Mouse (Mus musculus) CH12.LX (cell line): ENCODE measurements around the gene Nde1. TPM values are rescaled to one million over a fixed set of nuclear protein-coding genes. Genes with fewer than 3 reads are reported as not detected.

Experiments
- DNase-seq: peaks from one replicate; pipeline ENCODE4 v3.0.0-alpha.2; 2013; ENCODE audit errors: extremely low read depth
- H3K27ac ChIP-seq: 2 replicates; pipeline ENCODE4 v1.5.1; 2012; ENCODE audit warnings: low read depth, mild to moderate bottlenecking, control low read depth, moderate library complexity; ENCODE audit not compliant: insufficient read depth
- H3K27me3 ChIP-seq: replicated peaks from 2 replicates; pipeline ENCODE3; 2012; ENCODE audit warnings: inconsistent platforms
- H3K36me3 ChIP-seq, 2 experiments: replicated peaks in 1 of 2; 2 replicates each; pipeline versions ENCODE3 to v1.6.1; 2012; ENCODE audit warnings: inconsistent platforms in 1 of 2, low read length in 1 of 2, mild to moderate bottlenecking in 1 of 2, mixed read lengths in 1 of 2, moderate library complexity in 1 of 2; ENCODE audit not compliant: control insufficient read depth in 1 of 2, insufficient read depth in 1 of 2
- H3K4me1 ChIP-seq, 2 experiments: 2 replicates each; pipeline ENCODE4 v1.6.1; 2012; ENCODE audit warnings: inconsistent platforms in 1 of 2, moderate library complexity in 1 of 2; ENCODE audit not compliant: insufficient read depth in 2 of 2, control insufficient read depth in 1 of 2
- H3K4me2 ChIP-seq: 2 replicates; pipeline ENCODE4 v1.6.1; 2012; ENCODE audit warnings: low read depth, mild to moderate bottlenecking, control low read depth; ENCODE audit not compliant: poor library complexity, insufficient read depth, severe bottlenecking
- H3K4me3 ChIP-seq, 3 experiments: fragments of 150-350 bp in 1 of 3; sonication (generic) in 1 of 3; replicated peaks in 1 of 3; 2 replicates each; pipeline versions ENCODE3 to v1.5.1; 2011 to 2012; ENCODE audit warnings: low read depth in 2 of 3, low read length in 2 of 3, mild to moderate bottlenecking in 2 of 3, moderate library complexity in 2 of 3, control low read depth in 1 of 3, improper control_type of control experiment in 1 of 3, inconsistent platforms in 1 of 3, mixed read lengths in 1 of 3; ENCODE audit not compliant: poor library complexity in 1 of 3
- H3K79me2 ChIP-seq: replicated peaks from 2 replicates; pipeline ENCODE4 v1.6.1; 2012; ENCODE audit warnings: mild to moderate bottlenecking, moderate library complexity; ENCODE audit not compliant: control insufficient read depth, poor library complexity, insufficient read depth, severe bottlenecking; ENCODE audit errors: extremely low read depth
- H3K9ac ChIP-seq: 2 replicates; pipeline ENCODE4 v1.6.1; 2012; ENCODE audit warnings: low read depth, mild to moderate bottlenecking, control low read depth, moderate library complexity; ENCODE audit not compliant: insufficient read depth
- H3K9me3 ChIP-seq: replicated peaks from 2 replicates; pipeline ENCODE3; 2012; ENCODE audit warnings: low read length, inconsistent platforms, mixed read lengths
- BHLHE40 ChIP-seq: IDR thresholded peaks from 2 replicates; pipeline ENCODE4 v1.6.1; 2011; ENCODE audit warnings: mild to moderate bottlenecking, low read depth, low read length, improper control_type of control experiment
- CHD1 ChIP-seq: IDR thresholded peaks from 2 replicates; pipeline ENCODE4 v1.6.1; 2012; ENCODE audit warnings: low read depth, low read length, improper control_type of control experiment, inconsistent platforms
- CHD2 ChIP-seq: IDR thresholded peaks from 2 replicates; pipeline ENCODE4 v1.6.1; 2011; ENCODE audit warnings: low read length, improper control_type of control experiment
- CTCF ChIP-seq, 2 experiments: IDR thresholded peaks in 1 of 2; conservative IDR thresholded peaks in 1 of 2; 2 replicates each; pipeline ENCODE4 v1.5.1; 2011 to 2012; ENCODE audit warnings: low read depth in 2 of 2, low read length in 2 of 2, improper control_type of control experiment in 1 of 2, inconsistent platforms in 1 of 2, mild to moderate bottlenecking in 1 of 2, moderate library complexity in 1 of 2
- E2F4 ChIP-seq: IDR thresholded peaks from 2 replicates; pipeline ENCODE4 v1.6.1; 2011; ENCODE audit warnings: low read depth, low read length, improper control_type of control experiment; ENCODE audit not compliant: insufficient replicate concordance
- ELF1 ChIP-seq: IDR thresholded peaks from 2 replicates; pipeline ENCODE4 v1.6.1; 2014; ENCODE audit warnings: low read depth, mild to moderate bottlenecking, inconsistent platforms, low read length, improper control_type of control experiment
- EP300 ChIP-seq: IDR thresholded peaks from 2 replicates; pipeline ENCODE4 v1.6.1; 2011; ENCODE audit warnings: low read length, improper control_type of control experiment
- ETS1 ChIP-seq: conservative IDR thresholded peaks from 2 replicates; pipeline ENCODE4 v1.6.1; 2012; ENCODE audit warnings: low read depth, mild to moderate bottlenecking, inconsistent platforms, low read length, improper control_type of control experiment, moderate library complexity
- GABPA ChIP-seq: IDR thresholded peaks from 2 replicates; pipeline ENCODE4 v1.6.1; 2012; ENCODE audit warnings: low read depth, low read length, improper control_type of control experiment, inconsistent platforms; ENCODE audit not compliant: insufficient replicate concordance
- HCFC1 ChIP-seq: IDR thresholded peaks from 2 replicates; pipeline ENCODE4 v1.6.1; 2012; ENCODE audit warnings: low read depth, mild to moderate bottlenecking, inconsistent platforms, low read length, improper control_type of control experiment
- IRF4 ChIP-seq: IDR thresholded peaks from 2 replicates; pipeline ENCODE4 v1.6.1; 2014; ENCODE audit warnings: low read depth, mild to moderate bottlenecking, inconsistent platforms, low read length, improper control_type of control experiment
- JUN ChIP-seq: IDR thresholded peaks from 2 replicates; pipeline ENCODE4 v1.6.1; 2011; ENCODE audit warnings: low read depth, mild to moderate bottlenecking, low read length, improper control_type of control experiment, moderate library complexity; ENCODE audit not compliant: insufficient read depth
- JUND ChIP-seq: conservative IDR thresholded peaks from 2 replicates; pipeline ENCODE4 v1.6.1; 2011; ENCODE audit warnings: low read depth, low read length, improper control_type of control experiment
- KAT2A ChIP-seq: IDR thresholded peaks from 2 replicates; pipeline ENCODE4 v1.6.1; 2012; ENCODE audit warnings: low read length, improper control_type of control experiment, inconsistent platforms; ENCODE audit not compliant: insufficient replicate concordance
- MAFK ChIP-seq: IDR thresholded peaks from 2 replicates; pipeline ENCODE4 v1.6.1; 2011; ENCODE audit warnings: low read length, improper control_type of control experiment; ENCODE audit not compliant: insufficient replicate concordance
- MAX ChIP-seq: IDR thresholded peaks from 2 replicates; pipeline ENCODE4 v1.6.1; 2011; ENCODE audit warnings: low read length, improper control_type of control experiment
- MAZ ChIP-seq: IDR thresholded peaks from 2 replicates; pipeline ENCODE4 v1.6.1; 2012; ENCODE audit warnings: low read depth, mild to moderate bottlenecking, inconsistent platforms, low read length, improper control_type of control experiment, moderate library complexity
- MEF2A ChIP-seq: IDR thresholded peaks from 2 replicates; pipeline ENCODE4 v1.6.1; 2014; ENCODE audit warnings: low read depth, mild to moderate bottlenecking, inconsistent platforms, low read length, improper control_type of control experiment, borderline replicate concordance
- MXI1 ChIP-seq: IDR thresholded peaks from 2 replicates; pipeline ENCODE4 v1.6.1; 2011; ENCODE audit warnings: mild to moderate bottlenecking, low read depth, low read length, improper control_type of control experiment
- MYC ChIP-seq: IDR thresholded peaks from 2 replicates; pipeline ENCODE4 v1.6.1; 2011; ENCODE audit warnings: low read depth, mild to moderate bottlenecking, improper control_type of control experiment, low read length
- NELFE ChIP-seq: IDR thresholded peaks from 2 replicates; pipeline ENCODE4 v1.6.1; 2011; ENCODE audit warnings: low read depth, low read length, improper control_type of control experiment
- NRF1 ChIP-seq: IDR thresholded peaks from 2 replicates; pipeline ENCODE4 v1.6.1; 2014; ENCODE audit warnings: low read depth, mild to moderate bottlenecking, inconsistent platforms, low read length, improper control_type of control experiment, moderate library complexity
- PAX5 ChIP-seq: IDR thresholded peaks from 2 replicates; pipeline ENCODE4 v1.6.1; 2012; ENCODE audit warnings: low read length, inconsistent platforms, mixed read lengths
- POLR2A ChIP-seq: IDR thresholded peaks from 2 replicates; pipeline ENCODE4 v1.6.1; 2011; ENCODE audit warnings: low read depth, mild to moderate bottlenecking, improper control_type of control experiment, low read length
- POLR2AphosphoS2 ChIP-seq: IDR thresholded peaks from 2 replicates; pipeline ENCODE4 v1.6.1; 2011; ENCODE audit warnings: low read depth, low read length, improper control_type of control experiment
- RAD21 ChIP-seq: IDR thresholded peaks from 2 replicates; pipeline ENCODE4 v1.6.1; 2011; ENCODE audit warnings: low read depth, mild to moderate bottlenecking, low read length, improper control_type of control experiment, moderate library complexity
- RCOR1 ChIP-seq: conservative IDR thresholded peaks from 2 replicates; pipeline ENCODE4 v1.6.1; 2012; ENCODE audit warnings: low read depth, mild to moderate bottlenecking, inconsistent platforms, low read length, improper control_type of control experiment
- SIN3A ChIP-seq: IDR thresholded peaks from 2 replicates; pipeline ENCODE4 v1.6.1; 2012; ENCODE audit warnings: low read length, improper control_type of control experiment, inconsistent platforms
- SMC3 ChIP-seq: IDR thresholded peaks from 2 replicates; pipeline ENCODE4 v1.6.1; 2011; ENCODE audit warnings: low read depth, low read length, improper control_type of control experiment
- TBP ChIP-seq: conservative IDR thresholded peaks from 2 replicates; pipeline ENCODE4 v1.6.1; 2011; ENCODE audit warnings: low read depth, low read length, improper control_type of control experiment
- TCF12 ChIP-seq: IDR thresholded peaks from 2 replicates; pipeline ENCODE4 v1.6.1; 2014; ENCODE audit warnings: low read depth, mild to moderate bottlenecking, inconsistent platforms, low read length, improper control_type of control experiment
- UBTF ChIP-seq: IDR thresholded peaks from 2 replicates; pipeline ENCODE4 v1.6.1; 2012; ENCODE audit warnings: low read depth, mild to moderate bottlenecking, inconsistent platforms, low read length, improper control_type of control experiment, moderate library complexity
- USF1 ChIP-seq: IDR thresholded peaks from 2 replicates; pipeline ENCODE4 v1.6.1; 2014; ENCODE audit warnings: low read depth, mild to moderate bottlenecking, inconsistent platforms, low read length, improper control_type of control experiment
- USF2 ChIP-seq: conservative IDR thresholded peaks from 2 replicates; pipeline ENCODE4 v1.6.1; 2011; ENCODE audit warnings: low read depth, low read length, improper control_type of control experiment
- ZC3H11A ChIP-seq: IDR thresholded peaks from 2 replicates; pipeline ENCODE4 v1.6.1; 2012; ENCODE audit warnings: low read depth, mild to moderate bottlenecking, inconsistent platforms, low read length, improper control_type of control experiment
- ZKSCAN1 ChIP-seq: IDR thresholded peaks from 2 replicates; pipeline ENCODE4 v1.6.1; 2012; ENCODE audit warnings: low read depth, inconsistent platforms, low read length, improper control_type of control experiment, borderline replicate concordance
- ZMIZ1 ChIP-seq: IDR thresholded peaks from 2 replicates; pipeline ENCODE4 v1.6.1; 2012; ENCODE audit warnings: low read depth, mild to moderate bottlenecking, inconsistent platforms, low read length, improper control_type of control experiment
- ZNF384 ChIP-seq: IDR thresholded peaks from 2 replicates; pipeline ENCODE4 v1.6.1; 2012; ENCODE audit warnings: low read depth, low read length, improper control_type of control experiment, inconsistent platforms
- dilution Hi-C: fragments of 300-500 bp; cut with MboI; formaldehyde crosslinking; loops from 2 replicates; pipeline ENCODE4 v1.14.3; 2020; ENCODE audit warnings: low sequenced_read_pairs; ENCODE audit not compliant: extremely low pct_unique_long_range_greater_than_20kb, extremely low pct_ligation_motif_present
- in situ Hi-C: fragments of 300-500 bp; cut with MboI; formaldehyde crosslinking; loops from 3 replicates; pipeline ENCODE4 v1.14.3; 2019; ENCODE audit warnings: low sequenced_read_pairs, low pct_ligation_motif_present, low pct_unique_long_range_greater_than_20kb, mixed read lengths
- polyA plus RNA-seq: library from polyadenylated mRNA; unstranded; fragments of >175 nt; gene quantifications from 2 replicates; pipeline ENCODE4 v1.2.1, GENCODE M21; 2012; ENCODE audit warnings: low read depth; ENCODE audit not compliant: insufficient read length
- total RNA-seq, 2 experiments: library from RNA; depleted of rRNA; stranded (reverse); fragments of 300-350 nt in 1 of 2; fragments of >200 nt in 1 of 2; gene quantifications; 2 replicates each; pipeline ENCODE4 v1.2.3; 2012 to 2014

Gene Nde1
- total and polyA plus RNA-seq, 3 experiments = 62.1 to 104 (median 65.0) TPM

- H3K4me3 ChIP-seq = peak overlapping the region; percentile 83 to 98 (median 87)
- TF ChIP-seq TCF12 (peak; percentile 95), USF1 (no peak), MAZ (peak; percentile 95), SMC3 (no peak), E2F4 (no peak), JUN (no peak), NRF1 (peak; percentile 64), MXI1 (peak; percentile 77), ZMIZ1 (peak; percentile 97), ZNF384 (no peak), MYC (no peak), IRF4 (peak; percentile 69; the same call in 1 of the 2 replicates), CHD2 (0 out of 2 replicates have a peak, but pooled peaks have one; percentile 42), MEF2A (peak; percentile 26; the same call in 1 of the 2 replicates), BHLHE40 (no peak), USF2 (no peak), PAX5 (no peak), RAD21 (no peak), SIN3A (peak; percentile 69; the same call in 1 of the 2 replicates), POLR2A (peak; percentile 98), GABPA (no peak; the same call in 1 of the 2 replicates), ELF1 (peak; percentile 88), KAT2A (peak; percentile 75; the same call in 1 of the 2 replicates), JUND (no peak), UBTF (no peak), NELFE (peak; percentile 98), CHD1 (0 out of 2 replicates have a peak, but pooled peaks have one; percentile 16), ZKSCAN1 (no peak), MAX (no peak), RCOR1 (no peak), EP300 (no peak), CTCF (conservative IDR thresholded peaks at IDR 0.05 in 1 of 2, IDR thresholded peaks at IDR 0.05 in 1 of 2; ENCODE audit: low read depth in 2 of 2, low read length in 2 of 2) (no peak), MAFK (no peak), ETS1 (no peak), TBP (peak; percentile 69; the same call in 1 of the 2 replicates), HCFC1 (peak; percentile 82), ZC3H11A (no peak), POLR2AphosphoS2 (peak; percentile 97)
- no peaks in the 10 kb centered on the region for H3K27me3 ChIP-seq
- H3K79me2 ChIP-seq = peaks cover 48% of the 10 kb centered on the region
- peak overlapping the region; percentile 100 for H3K9ac ChIP-seq
- peak; percentile 100 for DNase-seq
- H3K4me2 ChIP-seq = peak overlapping the region; percentile 95
- H3K27ac ChIP-seq = peak overlapping the region; percentile 78
- H3K9me3 ChIP-seq = no peaks in the 10 kb centered on the region
- dilution Hi-C loops = no loop called here
- H3K36me3 ChIP-seq = peaks cover 7 to 23% of the 10 kb centered on the region in 2 experiments
- in situ Hi-C loops = no loop called here
- peaks cover 11 to 48% of the 10 kb centered on the region in 2 experiments for H3K4me1 ChIP-seq
Measured at GRCm38 (mm10) chr16:14158936-14159745, 3.9 kb upstream of the Nde1 start.
